Mouse (Mus musculus): ENCODE results near the gene Tmem53. TPM values are rescaled to one million over a fixed set of nuclear protein-coding genes. Genes with fewer than 3 reads are reported as not detected.

Tmem53 gene
- polyA plus RNA-seq, 1 experiment, result 1,059 TPM

DNA sequence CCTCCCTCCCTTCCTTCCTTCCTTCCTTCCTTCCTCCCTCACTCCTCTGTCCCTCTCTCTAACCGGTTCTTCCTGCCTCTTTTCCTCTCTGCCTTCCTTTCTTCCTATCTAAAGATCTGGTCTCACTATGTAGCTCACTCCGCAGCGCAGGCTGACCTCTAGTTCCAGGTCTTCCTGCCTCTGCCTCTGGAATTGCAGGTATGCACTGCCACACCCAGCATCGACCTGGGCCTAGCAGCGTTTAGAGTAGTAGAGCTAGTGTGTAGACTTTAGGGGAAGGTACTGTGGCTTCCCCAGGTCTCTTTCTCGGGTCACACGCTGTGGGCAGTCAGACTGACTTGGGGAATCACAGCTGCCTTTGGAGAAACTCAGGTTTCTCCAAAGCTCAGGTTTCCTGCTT, 53.7 kb downstream of the Tmem53 start:
- Histone ChIP-seq H3K4me1 (ENCODE audit: control insufficient read depth, insufficient read depth, low read length) (peaks cover 14% of the 10 kb centered on the region), H3K36me3 (ENCODE audit: control insufficient read depth, insufficient read depth, low read length) (no peaks in the 10 kb centered on the region), H3K4me3 (ENCODE audit: control insufficient read depth, low read depth, low read length) (no peak overlapping the region), H3K27ac (ENCODE audit: control insufficient read depth, insufficient read depth, low read depth, low read length) (no peak overlapping the region), H3K27me3 (ENCODE audit: control insufficient read depth, insufficient read depth, low read length) (no peaks in the 10 kb centered on the region)
- TF ChIP-seq POLR2A (IDR thresholded peaks at IDR 0.05; ENCODE audit: control insufficient read depth, low read depth, low read length) (no peak), CTCF (IDR thresholded peaks at IDR 0.05; ENCODE audit: control insufficient read depth, insufficient read depth, insufficient replicate concordance, low read depth, low read length) (no peak)

DNA sequence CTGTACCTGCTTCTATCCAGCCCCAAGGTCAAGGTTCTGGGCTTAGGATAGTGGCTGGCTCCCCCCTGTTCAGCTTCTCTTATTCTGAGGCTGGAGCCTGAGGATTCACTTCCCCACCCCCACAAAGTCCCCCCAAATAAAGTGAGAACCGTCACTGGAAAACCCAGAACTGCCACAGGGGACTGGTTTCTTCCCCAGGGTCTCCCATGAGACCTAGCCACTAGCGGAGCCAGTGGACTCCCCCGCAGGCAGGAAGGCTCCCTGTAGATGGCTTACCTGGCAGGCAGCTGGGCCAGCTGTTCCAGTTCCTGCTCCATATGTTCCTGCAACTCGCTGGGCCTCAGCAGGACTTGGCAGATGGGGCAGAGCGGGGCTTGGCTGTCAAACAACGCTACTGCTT, 55.5 kb downstream of the Tmem53 start:
- Histone ChIP-seq H3K27me3 (ENCODE audit: control insufficient read depth, insufficient read depth, low read length) (no peaks in the 10 kb centered on the region), H3K27ac (ENCODE audit: control insufficient read depth, insufficient read depth, low read depth, low read length) (no peak overlapping the region), H3K4me1 (ENCODE audit: control insufficient read depth, insufficient read depth, low read length) (peaks cover 16% of the 10 kb centered on the region), H3K36me3 (ENCODE audit: control insufficient read depth, insufficient read depth, low read length) (no peaks in the 10 kb centered on the region), H3K4me3 (ENCODE audit: control insufficient read depth, low read depth, low read length) (no peak overlapping the region)
- TF ChIP-seq CTCF (IDR thresholded peaks at IDR 0.05; ENCODE audit: control insufficient read depth, insufficient read depth, insufficient replicate concordance, low read depth, low read length) (no peak), POLR2A (IDR thresholded peaks at IDR 0.05; ENCODE audit: control insufficient read depth, low read depth, low read length) (no peak)

DNA sequence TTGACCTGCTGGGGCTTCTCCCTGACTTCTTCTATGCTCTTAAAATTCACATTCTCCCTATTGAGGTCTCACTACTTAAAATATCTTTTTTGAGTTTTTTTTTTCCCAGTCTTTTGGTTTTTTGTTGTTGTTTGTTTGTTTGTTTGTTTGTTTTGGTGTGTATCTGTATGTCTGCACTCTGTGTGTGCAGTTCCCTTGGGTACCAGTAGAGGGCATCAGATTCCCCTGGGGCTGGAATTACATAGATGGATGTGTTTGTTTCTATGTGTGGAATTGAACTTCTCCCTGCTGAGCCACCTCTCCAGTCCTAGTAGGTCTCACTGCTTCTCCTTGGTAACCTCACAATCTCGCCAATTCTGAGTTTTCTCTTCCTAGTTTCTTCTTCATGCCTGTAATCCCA, 57.7 kb downstream of the Tmem53 start:
- Histone ChIP-seq H3K4me1 (ENCODE audit: control insufficient read depth, insufficient read depth, low read length) (peaks cover 14% of the 10 kb centered on the region), H3K27me3 (ENCODE audit: control insufficient read depth, insufficient read depth, low read length) (no peaks in the 10 kb centered on the region), H3K4me3 (ENCODE audit: control insufficient read depth, low read depth, low read length) (no peak overlapping the region), H3K36me3 (ENCODE audit: control insufficient read depth, insufficient read depth, low read length) (no peaks in the 10 kb centered on the region), H3K27ac (ENCODE audit: control insufficient read depth, insufficient read depth, low read depth, low read length) (no peak overlapping the region)
- TF ChIP-seq CTCF (IDR thresholded peaks at IDR 0.05; ENCODE audit: control insufficient read depth, insufficient read depth, insufficient replicate concordance, low read depth, low read length), result no peak
- TF ChIP-seq POLR2A (IDR thresholded peaks at IDR 0.05; ENCODE audit: control insufficient read depth, low read depth, low read length), result no peak

DNA sequence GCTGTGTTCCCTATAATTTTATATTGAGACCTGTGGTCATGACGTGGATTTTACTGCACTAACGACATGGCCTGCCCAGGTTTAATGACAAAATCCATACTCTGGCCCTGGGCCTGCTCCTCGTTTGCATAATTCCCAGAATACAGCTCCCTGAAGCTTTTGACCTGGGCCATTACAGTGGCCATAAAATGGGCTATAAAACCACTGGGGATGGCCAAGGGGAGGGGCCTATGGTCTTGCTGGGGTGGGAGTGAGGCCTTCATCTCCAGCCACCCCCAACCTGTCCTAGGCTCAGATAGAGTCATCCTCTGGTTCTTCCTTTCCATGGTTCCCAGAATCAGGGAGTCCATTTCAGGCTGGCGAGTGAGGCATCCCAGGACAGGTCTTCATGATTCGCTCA, 60.1 kb downstream of the Tmem53 start:
- TF ChIP-seq POLR2A (IDR thresholded peaks at IDR 0.05; ENCODE audit: control insufficient read depth, low read depth, low read length), result no peak
- TF ChIP-seq CTCF (IDR thresholded peaks at IDR 0.05; ENCODE audit: control insufficient read depth, insufficient read depth, insufficient replicate concordance, low read depth, low read length), result no peak
- Histone ChIP-seq H3K36me3 (ENCODE audit: control insufficient read depth, insufficient read depth, low read length) (no peaks in the 10 kb centered on the region), H3K4me3 (ENCODE audit: control insufficient read depth, low read depth, low read length) (no peak overlapping the region), H3K27ac (ENCODE audit: control insufficient read depth, insufficient read depth, low read depth, low read length) (no peak overlapping the region), H3K27me3 (ENCODE audit: control insufficient read depth, insufficient read depth, low read length) (no peaks in the 10 kb centered on the region), H3K4me1 (ENCODE audit: control insufficient read depth, insufficient read depth, low read length) (peaks cover 12% of the 10 kb centered on the region)

DNA sequence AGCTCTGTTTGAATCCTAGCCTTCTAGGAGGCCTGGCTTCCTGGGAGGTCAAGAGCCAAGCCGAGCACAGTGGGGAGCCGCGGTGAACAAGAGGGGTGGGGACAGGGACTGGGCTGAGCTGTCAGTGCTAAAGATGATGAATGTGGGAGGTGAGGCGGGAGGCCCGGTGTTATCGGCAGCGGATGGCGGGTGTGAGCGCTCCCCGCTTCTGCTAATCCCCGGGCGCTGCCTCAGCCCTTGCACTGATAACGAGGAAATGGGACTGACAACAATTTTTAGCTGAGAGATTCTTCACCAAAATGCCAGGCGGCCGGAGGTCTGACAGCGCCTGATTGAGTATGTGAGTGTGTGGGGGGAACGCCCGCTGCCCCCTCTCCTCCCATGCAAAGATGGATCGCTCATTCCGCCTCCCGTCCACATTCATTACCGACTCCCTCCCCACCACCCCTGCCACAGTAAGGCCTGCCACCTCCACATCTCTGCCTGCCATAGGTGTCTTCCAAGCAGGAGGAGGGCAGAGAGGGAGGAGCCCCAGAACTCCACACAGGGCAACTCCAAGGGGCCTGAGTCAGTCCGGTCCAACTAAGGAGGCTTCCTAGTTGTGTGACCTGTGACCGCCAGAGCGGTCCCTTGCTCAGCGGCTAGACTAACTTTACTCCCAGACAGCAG, 60.8 kb downstream of the Tmem53 start:
- H3K4me1 ChIP-seq (ENCODE audit: control insufficient read depth, insufficient read depth, low read length), result peaks cover 16% of the 10 kb centered on the region
- TF ChIP-seq CTCF (IDR thresholded peaks at IDR 0.05; ENCODE audit: control insufficient read depth, insufficient read depth, insufficient replicate concordance, low read depth, low read length), result no peak
- TF ChIP-seq POLR2A (IDR thresholded peaks at IDR 0.05; ENCODE audit: control insufficient read depth, low read depth, low read length), result no peak
- no peaks in the 10 kb centered on the region for H3K27me3 ChIP-seq (ENCODE audit: control insufficient read depth, insufficient read depth, low read length)
- H3K36me3 ChIP-seq (ENCODE audit: control insufficient read depth, insufficient read depth, low read length), result no peaks in the 10 kb centered on the region
- H3K4me3 ChIP-seq (ENCODE audit: control insufficient read depth, low read depth, low read length), result no peak overlapping the region; the same call in 1 of the 2 replicates
- H3K27ac ChIP-seq (ENCODE audit: control insufficient read depth, insufficient read depth, low read depth, low read length), result no peak overlapping the region

DNA sequence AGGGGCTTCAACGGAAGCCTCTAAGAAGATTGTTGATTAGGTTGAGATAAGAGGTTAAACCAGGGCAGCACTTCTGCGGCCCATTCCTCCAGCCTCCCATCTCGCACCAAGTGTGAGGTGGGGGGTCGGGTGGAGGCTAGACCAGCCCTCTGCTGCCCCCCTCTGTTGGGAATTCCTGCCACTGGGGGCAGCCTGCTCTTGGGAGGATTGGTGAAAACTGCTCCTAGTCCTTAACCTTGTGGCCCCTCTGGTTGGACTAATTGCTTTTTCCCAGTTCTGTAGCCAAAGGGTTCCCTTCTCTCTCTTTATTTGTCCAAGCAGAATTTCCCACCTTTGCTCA, 61.3 kb downstream of the Tmem53 start:
- H3K27ac ChIP-seq (ENCODE audit: control insufficient read depth, insufficient read depth, low read depth, low read length), result no peak overlapping the region
- H3K36me3 ChIP-seq (ENCODE audit: control insufficient read depth, insufficient read depth, low read length), result no peaks in the 10 kb centered on the region
- no peaks in the 10 kb centered on the region for H3K27me3 ChIP-seq (ENCODE audit: control insufficient read depth, insufficient read depth, low read length)
- TF ChIP-seq POLR2A (IDR thresholded peaks at IDR 0.05; ENCODE audit: control insufficient read depth, low read depth, low read length) (no peak), CTCF (IDR thresholded peaks at IDR 0.05; ENCODE audit: control insufficient read depth, insufficient read depth, insufficient replicate concordance, low read depth, low read length) (peak; percentile 23; the same call in 1 of the 2 replicates)
- H3K4me3 ChIP-seq (ENCODE audit: control insufficient read depth, low read depth, low read length), result no peak overlapping the region
- peaks cover 18% of the 10 kb centered on the region for H3K4me1 ChIP-seq (ENCODE audit: control insufficient read depth, insufficient read depth, low read length)

DNA sequence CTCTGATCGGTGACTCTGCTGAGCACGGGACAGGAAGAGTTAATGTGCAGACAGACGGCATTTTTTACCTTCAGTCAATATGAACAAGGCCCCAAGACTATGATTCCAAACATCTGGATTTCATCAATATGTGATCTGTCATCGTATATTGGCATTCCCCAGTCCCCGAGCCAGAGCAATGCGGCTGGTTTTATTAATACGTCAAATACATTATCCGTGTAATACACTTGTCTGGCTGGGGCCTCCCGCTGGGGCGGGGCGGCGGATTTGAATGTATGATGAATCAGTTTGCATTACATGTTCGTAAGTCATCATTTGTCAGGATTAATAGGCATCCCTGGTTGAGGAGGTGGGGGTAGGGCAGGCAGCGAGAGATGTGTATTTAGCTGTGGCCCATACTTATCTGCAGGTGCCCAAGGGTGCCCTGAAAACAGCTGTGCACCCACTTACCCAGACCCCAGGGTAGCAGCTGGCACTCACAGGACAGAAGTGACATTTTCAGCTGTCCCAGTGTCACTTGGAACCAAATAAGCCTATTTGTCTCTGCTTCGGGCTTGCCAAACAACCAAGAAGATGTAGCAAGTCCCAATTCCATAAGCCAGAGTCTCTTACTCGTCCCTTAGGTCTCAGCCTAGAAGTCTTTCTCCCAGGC, 63.2 kb downstream of the Tmem53 start:
- H3K4me1 ChIP-seq (ENCODE audit: control insufficient read depth, insufficient read depth, low read length), result peaks cover 19% of the 10 kb centered on the region
- no peak overlapping the region for H3K4me3 ChIP-seq (ENCODE audit: control insufficient read depth, low read depth, low read length)
- H3K27ac ChIP-seq (ENCODE audit: control insufficient read depth, insufficient read depth, low read depth, low read length), result no peak overlapping the region
- no peaks in the 10 kb centered on the region for H3K36me3 ChIP-seq (ENCODE audit: control insufficient read depth, insufficient read depth, low read length)
- TF ChIP-seq CTCF (IDR thresholded peaks at IDR 0.05; ENCODE audit: control insufficient read depth, insufficient read depth, insufficient replicate concordance, low read depth, low read length), result no peak
- TF ChIP-seq POLR2A (IDR thresholded peaks at IDR 0.05; ENCODE audit: control insufficient read depth, low read depth, low read length), result no peak
- H3K27me3 ChIP-seq (ENCODE audit: control insufficient read depth, insufficient read depth, low read length), result no peaks in the 10 kb centered on the region
